Mouse (Mus musculus) CH12F3 (cell line): ENCODE results near the gene Fuom.
"Not testable (repeated sequence)": the region's sequence is repeated elsewhere in the genome, so short reads cannot be mapped to it uniquely, and the experiment has no call there.

Source experiments
- in situ Hi-C: fragments of 300-500 bp; cut with MboI; formaldehyde crosslinking; loops from 2 replicates; pipeline ENCODE4 v1.14.3; 2020; ENCODE audit warnings: low sequenced_read_pairs

Fuom gene

GRCm38 (mm10) chr7:140101993-140102860 is at the start of gene Fuom:
Gene Fuom, minus strand, starts transcription at chr7:140102441.
- in situ Hi-C loops = no loop called here

- in situ Hi-C loops = loop anchor here (5.0 kb wide), 1 partner anchor 62 kb away; the partner anchor contains the start of gene Caly
Observed at GRCm38 (mm10) chr7:140144550-140144949, 42.3 kb upstream of the Fuom start.

- in situ Hi-C loops = loop anchor here (5.0 kb wide), 1 partner anchor 59 kb away; the partner anchor contains the start of gene Caly
Observed at GRCm38 (mm10) chr7:140141350-140141749, 39.1 kb upstream of the Fuom start.

- in situ Hi-C loops = no loop called here
Observed at GRCm38 (mm10) chr7:140138021-140138310, 35.7 kb upstream of the Fuom start.

- in situ Hi-C loops = no loop called here
Observed at GRCm38 (mm10) chr7:140137135-140138020, 35.1 kb upstream of the Fuom start, which contains the start of gene Mtg1. Gene Mtg1, plus strand, starts transcription at chr7:140137564.

GRCm38 (mm10) chr7:140135106-140135770 is 33.0 kb upstream of the Fuom start:
- in situ Hi-C loops = no loop called here

GRCm38 (mm10) chr7:140134033-140134432 is 31.8 kb upstream of the Fuom start:
- in situ Hi-C loops = not testable (repeated sequence)

- in situ Hi-C loops = not testable (repeated sequence)
Observed at GRCm38 (mm10) chr7:140132184-140132583, 29.9 kb upstream of the Fuom start.

- in situ Hi-C loops = no loop called here
Observed at GRCm38 (mm10) chr7:140127911-140128310, 25.7 kb upstream of the Fuom start.

- in situ Hi-C loops = no loop called here
Observed at GRCm38 (mm10) chr7:140126934-140127333, 24.7 kb upstream of the Fuom start.

GRCm38 (mm10) chr7:140126022-140126350 is 23.7 kb upstream of the Fuom start:
- in situ Hi-C loops = no loop called here

GRCm38 (mm10) chr7:140125278-140126021 is 23.2 kb upstream of the Fuom start:
- in situ Hi-C loops = no loop called here

- in situ Hi-C loops = no loop called here
Observed at GRCm38 (mm10) chr7:140124382-140124781, 22.1 kb upstream of the Fuom start.

- in situ Hi-C loops = no loop called here
Observed at GRCm38 (mm10) chr7:140122765-140123164, 20.5 kb upstream of the Fuom start.

GRCm38 (mm10) chr7:140121338-140121910 is 19.2 kb upstream of the Fuom start:
- in situ Hi-C loops = no loop called here

- in situ Hi-C loops = no loop called here
Observed at GRCm38 (mm10) chr7:140120484-140120883, 18.2 kb upstream of the Fuom start.

- in situ Hi-C loops = no loop called here
Observed at GRCm38 (mm10) chr7:140116329-140117054, 14.3 kb upstream of the Fuom start, which contains the start of gene Echs1. Gene Echs1, minus strand, starts transcription at chr7:140116476.

- in situ Hi-C loops = no loop called here
Observed at GRCm38 (mm10) chr7:140115583-140116328, 13.5 kb upstream of the Fuom start, which contains the start of gene Paox. Gene Paox, plus strand, starts transcription at chr7:140115799.

- in situ Hi-C loops = no loop called here
Observed at GRCm38 (mm10) chr7:140111943-140112342, 9.7 kb upstream of the Fuom start.
